Mouse (Mus musculus) limb, embryonic 12.5 days (tissue): ENCODE data around the gene Sdr39u1. TPM values are rescaled to one million over a fixed set of nuclear protein-coding genes. Genes with fewer than 3 reads are reported as not detected.

Experiments
- ATAC-seq: fragments of 200-750 bp; cut with Nextera tagmentation; 2 replicates; pipeline ENCODE4 v1.8.0; 2017; ENCODE audit warnings: low read depth, moderate TSS enrichment; ENCODE audit not compliant: insufficient number of reproducible peaks, insufficient read depth, low FRiP score, low TSS enrichment
- H3K27ac ChIP-seq: fragments of 300-500 bp; sonication (generic); 2 replicates; pipeline ENCODE4 v1.5.1; 2016; ENCODE audit warnings: mild to moderate bottlenecking, moderate library complexity
- H3K27me3 ChIP-seq: fragments of 300-500 bp; sonication (generic); 2 replicates; pipeline ENCODE4 v1.6.1; 2016; ENCODE audit warnings: mild to moderate bottlenecking, moderate library complexity
- H3K36me3 ChIP-seq: fragments of 300-500 bp; sonication (generic); 2 replicates; pipeline ENCODE4 v1.6.1; 2016; ENCODE audit warnings: mild to moderate bottlenecking, moderate library complexity
- H3K4me1 ChIP-seq: fragments of 300-500 bp; sonication (generic); replicated peaks from 2 replicates; pipeline ENCODE4 v1.6.1; 2016
- H3K4me2 ChIP-seq: fragments of 300-500 bp; sonication (generic); 2 replicates; pipeline ENCODE4 v1.6.1; 2016; ENCODE audit warnings: mild to moderate bottlenecking, moderate library complexity
- H3K4me3 ChIP-seq: fragments of 300-500 bp; sonication (generic); replicated peaks from 2 replicates; pipeline ENCODE4 v1.5.1; 2016; ENCODE audit warnings: mild to moderate bottlenecking
- H3K9ac ChIP-seq: fragments of 300-500 bp; sonication (generic); replicated peaks from 2 replicates; pipeline ENCODE4 v1.6.1; 2016; ENCODE audit warnings: mild to moderate bottlenecking, moderate library complexity
- H3K9me3 ChIP-seq: fragments of 300-500 bp; sonication (generic); 2 replicates; pipeline ENCODE4 v1.6.1; 2016; ENCODE audit warnings: mild to moderate bottlenecking, moderate library complexity
- WGBS: fragments of 180-500 bp; shearing (Covaris S2); methylation state at CpG from one replicate; pipeline ENCODE4 v1.1.7; 2016; 5-methylcytosine and 5-hydroxymethylcytosine counted together
- polyA plus RNA-seq: library from polyadenylated mRNA; unstranded; fragments of >200 nt; fragmentation: Nextera tagmentation; extraction: Ambion mirVana; gene quantifications from 2 replicates; pipeline ENCODE4 v1.2.1, GENCODE M21; 2016

Gene Sdr39u1
- polyA plus RNA-seq: 81.7 and 86.3 TPM in 2 replicates

DNA sequence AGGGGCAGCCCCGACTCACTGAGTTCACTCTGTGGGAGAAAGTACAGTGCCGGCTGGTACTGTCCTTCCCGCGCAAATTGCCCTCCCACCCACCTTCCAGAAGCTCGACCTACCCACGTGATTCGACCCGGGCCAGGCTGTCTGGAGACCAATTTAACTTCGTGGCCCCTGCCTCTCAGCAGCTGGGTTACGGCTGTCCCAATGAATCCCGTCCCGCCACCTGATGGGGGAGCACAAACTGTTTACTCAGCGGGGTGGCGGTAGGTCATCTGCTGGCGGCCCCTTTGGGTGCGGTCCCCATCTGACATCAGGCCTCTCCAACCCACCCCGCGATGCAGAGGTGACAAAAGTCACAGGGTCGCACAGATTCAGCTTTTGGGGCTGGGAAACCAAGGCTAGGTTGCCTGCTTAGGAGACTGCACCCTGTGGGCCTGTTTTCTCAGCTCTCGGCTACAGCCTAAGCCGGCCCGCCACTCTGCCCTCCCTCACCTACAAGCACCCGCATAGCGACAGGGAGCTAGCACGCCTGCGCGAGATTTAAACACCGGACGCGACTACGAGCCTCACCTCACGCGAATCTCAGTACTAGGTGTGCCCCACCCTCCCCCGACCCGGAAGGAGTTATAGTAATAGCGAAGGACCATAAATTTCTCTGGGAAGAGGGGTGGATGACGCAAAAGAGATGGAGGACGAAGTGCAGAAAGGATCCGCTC lies at the start of gene Sdr39u1:
Gene Sdr39u1 (minus strand): TSS at position 593 of the 713 bp plus-strand sequence.
- Histone ChIP-seq H3K27ac (peak within 1 kb of the TSS; percentile 93), H3K27me3 (no peaks in the 10 kb centered on the region), H3K4me1 (peaks cover 22% of the 10 kb centered on the region), H3K36me3 (peaks cover 35% of the 10 kb centered on the region), H3K4me3 (peak within 1 kb of the TSS; percentile 56), H3K9ac (peak within 1 kb of the TSS; percentile 82), H3K9me3 (no peaks in the 10 kb centered on the region), H3K4me2 (peak within 1 kb of the TSS; percentile 90)
- under 1% methylated on average over 39 of the region's 39 CpGs for WGBS
- peak; percentile 90 for ATAC-seq

DNA sequence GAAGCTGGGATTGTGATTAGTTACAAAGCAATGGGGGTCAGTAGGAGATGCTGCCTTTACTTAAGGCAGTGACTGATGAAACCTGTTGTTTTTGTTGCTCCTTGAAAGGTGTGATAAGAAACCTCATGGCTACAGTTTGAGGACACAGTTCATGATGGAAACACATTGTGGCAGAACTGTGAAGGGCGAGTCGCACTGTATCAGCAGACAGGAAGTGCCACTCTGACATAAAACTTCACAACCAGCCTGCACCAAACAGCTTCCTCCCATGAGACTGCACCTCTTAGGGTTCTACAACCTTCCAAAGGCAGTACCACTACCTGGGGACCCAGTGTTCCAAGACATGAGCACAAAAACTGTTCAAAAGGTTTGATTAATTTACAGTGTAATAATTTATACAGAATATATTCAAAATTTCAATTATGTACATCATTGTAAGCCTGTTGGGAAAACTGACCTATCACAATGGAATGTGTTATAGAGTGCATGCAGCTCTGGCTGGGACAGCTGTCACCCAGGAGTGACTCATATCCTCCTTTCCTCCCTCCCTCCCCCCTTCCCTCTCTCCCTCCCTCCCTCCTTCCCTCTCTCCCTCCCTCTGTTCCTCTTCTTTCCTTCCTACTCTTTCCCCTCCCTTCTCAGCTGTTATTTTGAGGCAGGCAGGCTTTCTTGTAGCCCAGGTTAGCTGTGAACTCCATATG lies 46.3 kb upstream of the Sdr39u1 start:
- H3K4me3 ChIP-seq: no peak overlapping the region
- no peak overlapping the region for H3K27ac ChIP-seq
- no peaks in the 10 kb centered on the region for H3K9me3 ChIP-seq
- H3K4me2 ChIP-seq: no peak overlapping the region
- 0 out of 2 replicates have a peak, but pooled peaks cover 4% of the 10 kb centered on the region for H3K27me3 ChIP-seq
- WGBS: 63% methylated on average over 2 of the region's 2 CpGs
- H3K9ac ChIP-seq: no peak overlapping the region
- ATAC-seq: no peak
- no peaks in the 10 kb centered on the region for H3K36me3 ChIP-seq
- no peaks in the 10 kb centered on the region for H3K4me1 ChIP-seq

DNA sequence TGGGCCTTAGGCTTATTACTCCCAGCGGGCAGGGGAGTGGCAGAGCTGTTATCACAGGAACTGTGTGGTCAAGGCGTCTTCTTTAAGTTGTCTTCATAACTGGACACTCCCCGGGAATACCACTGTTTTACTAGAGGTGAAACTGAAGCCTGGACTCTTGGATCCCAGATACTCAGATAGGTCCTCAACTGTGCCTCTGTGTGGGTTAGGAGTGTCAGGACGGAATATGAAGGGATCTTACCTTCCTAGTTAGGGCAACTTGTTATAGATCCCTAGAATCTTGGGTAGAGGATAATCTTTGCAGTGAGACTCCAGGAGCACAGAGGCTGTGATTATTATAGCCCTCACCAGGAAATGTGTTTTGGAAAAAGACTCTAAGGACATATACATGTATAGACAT lies 44.5 kb upstream of the Sdr39u1 start, which contains the start of gene Cma1:
Gene Cma1 (minus strand): TSS at position 101 of the 400 bp plus-strand sequence.
- no peak within 1 kb of the TSS for H3K4me3 ChIP-seq

DNA sequence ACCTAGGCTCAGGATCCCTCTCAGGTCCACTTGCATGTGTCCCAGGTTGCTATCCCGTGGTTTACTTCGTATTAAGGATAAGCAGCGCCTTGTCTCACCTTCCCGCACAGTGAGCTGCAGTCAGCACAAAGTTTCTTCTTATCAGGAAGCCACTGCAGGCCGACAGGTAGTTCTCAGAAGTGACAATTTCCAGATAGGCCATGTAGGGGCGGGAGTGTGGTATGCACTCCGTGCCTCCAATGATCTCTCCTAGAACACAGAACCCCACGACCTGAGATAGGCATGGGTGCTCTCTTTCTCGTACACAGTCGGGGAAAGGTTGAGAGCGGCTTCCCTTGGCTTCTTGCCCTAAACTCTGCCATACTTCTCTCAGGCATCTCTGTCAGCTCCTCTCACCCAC lies 43.5 kb upstream of the Sdr39u1 start:
- H3K36me3 ChIP-seq: no peaks in the 10 kb centered on the region
- H3K4me1 ChIP-seq: no peaks in the 10 kb centered on the region
- H3K9me3 ChIP-seq: no peaks in the 10 kb centered on the region
- no peak overlapping the region for H3K27ac ChIP-seq
- no peak for ATAC-seq
- H3K9ac ChIP-seq: no peak overlapping the region
- no peak overlapping the region for H3K4me3 ChIP-seq
- H3K4me2 ChIP-seq: no peak overlapping the region
- WGBS: 81% methylated on average over 11 of the region's 11 CpGs
- 0 out of 2 replicates have a peak, but pooled peaks cover 4% of the 10 kb centered on the region for H3K27me3 ChIP-seq

More for the DNA sequence above, 44.5 kb upstream of the Sdr39u1 start, which contains the start of gene Cma1:
- WGBS: 83% methylated on average over 4 of the region's 4 CpGs
- Histone ChIP-seq H3K36me3 (no peaks in the 10 kb centered on the region), H3K27me3 (0 out of 2 replicates have a peak, but pooled peaks cover 4% of the 10 kb centered on the region), H3K4me1 (no peaks in the 10 kb centered on the region), H3K9me3 (no peaks in the 10 kb centered on the region), H3K27ac (no peak within 1 kb of the TSS), H3K9ac (no peak within 1 kb of the TSS), H3K4me2 (no peak within 1 kb of the TSS)
- ATAC-seq: no peak

DNA sequence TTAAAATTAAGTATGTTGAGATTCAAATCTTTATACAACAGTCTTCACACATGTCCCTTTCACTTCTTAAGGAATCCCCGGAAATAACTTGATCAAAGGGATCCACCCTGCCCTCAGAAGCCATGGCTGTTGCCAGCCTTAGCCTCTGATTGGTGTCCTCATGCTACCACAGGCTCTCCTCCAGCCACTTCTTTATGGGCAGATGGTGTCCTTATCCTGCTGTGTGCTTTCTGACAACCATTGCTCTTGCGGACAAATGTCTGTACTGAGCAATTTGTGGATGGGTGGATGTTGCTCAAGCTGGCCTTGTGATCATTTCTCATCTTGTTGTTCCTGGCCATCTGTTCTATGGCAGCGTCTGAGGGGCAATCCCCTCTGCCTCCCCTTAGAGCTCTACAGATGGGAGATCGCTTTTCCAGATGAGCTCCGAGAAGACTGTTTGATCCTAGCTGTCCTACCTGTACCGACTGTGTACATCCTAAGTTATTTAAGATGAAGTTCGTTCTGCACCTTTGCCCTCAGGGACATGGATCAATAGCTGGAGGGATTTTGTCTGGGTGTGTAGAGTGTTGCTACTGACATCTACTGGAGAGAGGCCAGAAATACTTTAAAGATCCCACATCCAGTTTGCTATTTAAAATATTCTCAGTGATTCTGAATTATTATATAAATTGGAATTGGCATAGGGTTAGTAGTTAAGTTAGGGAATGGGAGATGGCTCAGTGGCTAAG lies 40.1 kb upstream of the Sdr39u1 start:
- H3K4me1 ChIP-seq: no peaks in the 10 kb centered on the region
- H3K4me2 ChIP-seq: no peak overlapping the region
- ATAC-seq: no peak
- WGBS: 21% methylated on average over 7 of the region's 7 CpGs
- H3K9ac ChIP-seq: no peak overlapping the region
- no peak overlapping the region for H3K27ac ChIP-seq
- H3K4me3 ChIP-seq: no peak overlapping the region
- H3K36me3 ChIP-seq: no peaks in the 10 kb centered on the region
- no peaks in the 10 kb centered on the region for H3K9me3 ChIP-seq
- 0 out of 2 replicates have a peak, but pooled peaks cover 4% of the 10 kb centered on the region for H3K27me3 ChIP-seq

DNA sequence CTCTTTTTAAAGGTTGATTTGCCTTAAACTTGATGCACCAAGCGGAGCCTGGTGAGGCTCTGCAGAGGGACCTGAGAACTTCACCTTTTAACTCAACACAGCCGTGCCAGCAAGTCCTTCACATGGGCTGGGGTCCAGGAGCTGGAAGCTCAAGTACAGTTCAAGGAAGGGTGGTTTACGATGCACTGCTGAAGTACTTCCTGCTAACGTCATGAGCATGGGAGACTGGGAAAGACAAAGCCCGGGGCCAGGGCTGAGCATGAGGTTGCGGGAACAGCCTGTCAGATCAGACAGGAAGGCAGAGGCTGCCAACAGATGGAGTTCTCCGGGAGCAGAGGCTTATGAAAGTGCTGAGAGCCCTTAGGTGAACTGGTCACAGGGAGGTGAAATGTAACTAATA lies 33.5 kb upstream of the Sdr39u1 start:
- no peak overlapping the region for H3K27ac ChIP-seq
- H3K27me3 ChIP-seq: no peaks in the 10 kb centered on the region
- no peak overlapping the region for H3K4me2 ChIP-seq
- 0 out of 2 replicates have a peak, but pooled peaks cover 6% of the 10 kb centered on the region for H3K9me3 ChIP-seq
- 16% methylated on average over 7 of the region's 7 CpGs for WGBS
- peaks cover 9% of the 10 kb centered on the region; the same call in 1 of the 2 replicates for H3K4me1 ChIP-seq
- ATAC-seq: peak; percentile 42; the same call in 1 of the 2 replicates
- H3K4me3 ChIP-seq: no peak overlapping the region
- no peaks in the 10 kb centered on the region for H3K36me3 ChIP-seq
- no peak overlapping the region for H3K9ac ChIP-seq

DNA sequence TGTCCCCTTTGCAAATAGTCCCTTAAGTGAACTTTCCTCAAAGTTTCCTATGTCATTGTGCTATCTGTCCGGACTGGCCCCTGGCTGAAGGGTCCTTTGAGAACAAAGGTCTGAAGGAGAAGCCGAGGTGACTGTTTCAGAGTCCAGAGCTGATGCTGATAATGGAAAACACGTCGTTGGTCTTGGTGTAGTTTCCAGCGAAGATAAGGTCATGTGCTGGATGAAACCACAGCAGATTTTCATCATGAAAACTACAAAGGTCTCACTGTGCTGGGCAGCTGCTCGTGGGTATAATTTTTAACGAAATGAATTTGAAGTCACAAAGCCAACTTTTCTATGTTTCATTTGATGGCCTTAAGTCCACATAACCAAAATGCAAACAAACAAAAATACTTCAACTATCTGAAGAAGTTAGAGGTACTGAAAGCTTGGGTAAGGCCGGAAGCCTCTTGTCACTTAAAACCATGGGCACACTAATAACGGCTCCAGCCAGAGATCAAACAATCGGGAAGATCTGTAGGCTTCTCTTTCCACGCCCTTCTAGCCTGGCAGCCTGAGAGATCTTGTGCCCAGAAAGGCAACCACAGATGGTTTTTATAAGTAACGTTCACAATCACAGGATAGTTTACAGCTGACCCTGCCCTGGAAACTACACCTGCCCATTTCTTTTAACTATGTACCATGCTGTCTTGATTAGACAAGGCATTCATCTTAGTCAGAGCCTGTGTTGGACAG lies 29.3 kb upstream of the Sdr39u1 start:
- no peaks in the 10 kb centered on the region for H3K36me3 ChIP-seq
- no peak for ATAC-seq
- no peak overlapping the region for H3K27ac ChIP-seq
- no peak overlapping the region for H3K9ac ChIP-seq
- H3K4me3 ChIP-seq: no peak overlapping the region
- 0 out of 2 replicates have a peak, but pooled peaks cover 6% of the 10 kb centered on the region for H3K9me3 ChIP-seq
- no peaks in the 10 kb centered on the region for H3K27me3 ChIP-seq
- WGBS: 27% methylated on average over 12 of the region's 12 CpGs
- peaks cover 9% of the 10 kb centered on the region; the same call in 1 of the 2 replicates for H3K4me1 ChIP-seq
- H3K4me2 ChIP-seq: no peak overlapping the region

DNA sequence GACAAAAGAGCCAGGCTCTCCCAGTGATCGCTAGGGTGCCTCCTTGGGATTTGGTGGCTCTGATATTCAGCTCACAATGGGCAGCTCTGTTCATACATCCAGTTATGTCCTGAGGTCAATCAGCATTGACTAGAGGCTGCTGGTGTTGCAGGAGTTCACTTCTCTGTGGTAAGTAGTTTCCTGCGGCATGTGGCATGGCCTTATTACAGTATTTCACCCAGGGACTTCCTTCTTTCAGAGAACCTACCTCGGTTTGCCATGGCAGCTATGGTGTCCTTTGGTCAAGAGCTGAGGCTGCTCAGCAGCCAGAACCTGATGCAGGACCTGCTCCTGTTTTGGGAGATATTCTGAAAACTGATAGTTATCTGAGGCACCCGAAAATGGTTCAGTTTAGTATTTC lies 26.8 kb upstream of the Sdr39u1 start:
- ATAC-seq: no peak
- Histone ChIP-seq H3K9ac (no peak overlapping the region), H3K4me3 (no peak overlapping the region), H3K4me2 (no peak overlapping the region), H3K27ac (no peak overlapping the region), H3K27me3 (no peaks in the 10 kb centered on the region), H3K9me3 (0 out of 2 replicates have a peak, but pooled peaks cover 6% of the 10 kb centered on the region), H3K4me1 (peaks cover 6% of the 10 kb centered on the region; the same call in 1 of the 2 replicates), H3K36me3 (no peaks in the 10 kb centered on the region)
- WGBS: 87% methylated on average over 4 of the region's 4 CpGs

DNA sequence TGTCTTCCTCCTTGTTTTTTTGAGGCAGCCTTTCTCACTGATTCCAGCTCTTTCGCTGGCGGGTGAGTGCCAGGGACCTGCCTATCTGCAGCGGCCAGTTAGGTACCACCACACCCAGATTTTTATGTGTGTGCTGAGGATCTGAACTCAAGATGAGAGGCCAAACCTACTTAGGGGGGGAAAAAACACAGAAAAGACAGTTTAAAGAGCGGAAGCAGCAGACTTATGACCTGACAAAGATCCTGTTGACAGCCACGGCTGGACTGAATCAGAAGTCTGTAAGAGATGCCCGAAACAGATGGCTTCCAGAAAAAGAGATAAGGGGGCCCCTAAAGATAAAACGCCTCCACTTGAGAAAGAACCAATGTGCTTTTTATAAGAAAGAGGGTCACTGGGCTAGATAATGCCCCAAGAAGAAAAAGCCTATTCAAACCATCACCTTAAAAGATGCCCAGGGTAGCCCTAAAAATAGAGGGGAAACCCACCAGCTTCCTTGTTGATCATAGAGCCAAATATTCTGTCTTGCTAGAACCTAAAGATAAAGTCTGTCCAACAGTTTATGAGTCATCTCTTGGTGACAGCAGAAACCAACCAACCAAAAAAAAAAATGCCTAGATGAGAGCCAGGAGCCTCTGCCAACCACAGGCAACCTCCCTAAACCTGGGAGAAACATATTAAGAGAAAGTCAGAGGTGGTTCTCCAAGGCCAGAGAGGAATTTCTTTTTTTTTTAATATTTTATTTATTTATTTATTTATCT lies 22.6 kb upstream of the Sdr39u1 start:
- no peak for ATAC-seq
- Histone ChIP-seq H3K9ac (no peak overlapping the region), H3K4me2 (no peak overlapping the region), H3K27ac (no peak overlapping the region), H3K27me3 (no peaks in the 10 kb centered on the region), H3K9me3 (no peaks in the 10 kb centered on the region), H3K4me1 (no peaks in the 10 kb centered on the region), H3K36me3 (no peaks in the 10 kb centered on the region), H3K4me3 (no peak overlapping the region)
- 24% methylated on average over 7 of the region's 7 CpGs for WGBS
